Mouse (Mus musculus): Measurements from ENCODE around the gene Nupr1. TPM values are rescaled to one million over a fixed set of nuclear protein-coding genes. Genes with fewer than 3 reads are reported as not detected.

The Nupr1 gene
- total RNA-seq (2023), result not detected

DNA sequence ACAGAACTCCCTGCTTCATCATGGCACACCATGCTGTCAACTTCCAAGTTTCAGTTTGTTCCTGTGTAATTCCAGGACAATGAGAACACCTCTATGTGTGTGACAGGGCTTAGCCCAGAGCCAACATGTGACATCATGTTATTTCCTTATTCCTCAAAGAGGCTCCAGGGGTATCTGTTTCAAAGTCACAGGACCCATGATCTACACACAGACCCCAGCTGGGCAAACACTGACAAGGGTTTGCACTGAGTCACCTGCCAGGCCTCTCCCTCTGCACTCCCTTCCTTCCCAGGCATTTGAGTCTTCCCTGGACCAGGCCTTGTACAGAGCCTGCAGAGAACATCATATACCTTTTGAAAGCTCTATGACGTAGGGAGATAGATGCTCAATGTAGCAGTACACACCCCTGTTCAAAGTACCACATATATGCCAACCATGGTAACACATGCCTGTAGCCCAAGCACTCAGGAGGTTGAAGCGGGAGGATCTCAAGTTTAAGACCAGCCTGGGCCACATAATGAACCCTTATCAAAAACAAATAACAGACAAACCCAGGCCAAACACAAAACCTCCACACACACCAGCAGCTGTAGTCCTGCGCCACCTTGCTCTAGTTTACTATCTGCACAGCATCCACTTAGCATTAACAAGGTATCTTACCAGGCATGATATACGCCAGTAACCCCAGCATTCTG is at the start of gene Nupr1:
TSS of gene Nupr1 (minus strand) at position 38 of the 695 bp plus-strand sequence.

DNA sequence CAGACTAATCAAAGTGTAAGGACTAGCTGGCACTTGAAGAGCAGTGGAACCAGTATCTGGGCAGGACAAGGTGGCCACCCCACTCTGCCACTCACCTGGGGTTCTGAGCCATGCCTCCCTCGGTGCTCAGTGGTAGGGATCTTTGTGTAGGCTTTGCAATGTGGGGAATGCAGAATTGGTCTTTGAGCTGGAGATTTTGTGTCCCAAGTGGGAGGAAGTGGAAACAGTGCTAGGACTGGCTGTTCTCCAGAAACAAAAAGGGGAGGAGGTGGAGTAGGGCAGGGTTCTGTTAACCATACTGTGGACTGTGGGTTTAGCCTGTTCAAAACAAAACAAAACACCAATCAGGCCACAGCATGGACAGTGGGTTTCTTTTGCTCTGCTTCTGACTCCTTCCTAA is 45.5 kb upstream of the Nupr1 start, which contains the start of gene Sult1a1:
TSS of gene Sult1a1 (minus strand) at position 226 of the 400 bp plus-strand sequence.

DNA sequence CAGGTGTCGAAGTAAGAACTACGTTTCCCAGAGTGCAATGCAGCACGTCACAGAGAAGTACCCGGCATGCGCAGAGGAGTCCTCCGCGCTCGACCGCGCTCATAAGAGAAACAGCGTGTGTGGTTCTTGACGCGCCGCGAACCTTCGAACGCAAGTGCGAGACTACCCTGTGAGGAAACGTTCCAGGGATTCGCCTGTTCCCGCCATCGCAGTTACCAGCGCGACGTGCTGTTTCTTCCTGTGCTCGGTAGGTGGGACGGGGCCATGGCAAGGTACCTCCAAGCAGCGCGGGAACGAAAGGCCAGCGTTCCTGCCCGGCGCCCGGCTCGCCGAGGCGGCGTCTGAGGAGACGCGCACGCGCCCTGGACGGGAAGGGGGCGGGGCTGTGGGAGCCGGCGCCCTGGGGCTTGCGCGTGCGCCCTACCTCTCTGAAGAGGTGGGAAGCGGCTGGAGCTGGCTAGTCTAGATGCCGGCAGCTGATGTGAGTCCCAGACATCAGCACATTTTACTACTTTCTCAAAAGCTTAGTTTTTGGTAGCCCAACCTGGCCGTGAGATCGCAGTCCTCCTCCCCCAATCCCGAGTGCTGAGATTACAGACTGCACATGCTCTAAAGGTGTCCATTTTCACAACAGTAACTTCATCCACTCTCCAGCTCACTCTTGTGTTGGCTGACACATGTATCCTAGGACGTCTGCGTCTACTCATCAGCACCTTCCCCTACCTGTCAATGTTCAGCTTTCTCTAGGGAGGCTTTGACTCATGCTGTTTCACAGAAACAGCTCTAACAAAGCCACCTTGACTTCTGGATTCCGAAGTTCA is 18.8 kb upstream of the Nupr1 start, which contains the start of gene Sgf29:
TSS of gene Sgf29 (plus strand) at position 79 of the 821 bp plus-strand sequence.

DNA sequence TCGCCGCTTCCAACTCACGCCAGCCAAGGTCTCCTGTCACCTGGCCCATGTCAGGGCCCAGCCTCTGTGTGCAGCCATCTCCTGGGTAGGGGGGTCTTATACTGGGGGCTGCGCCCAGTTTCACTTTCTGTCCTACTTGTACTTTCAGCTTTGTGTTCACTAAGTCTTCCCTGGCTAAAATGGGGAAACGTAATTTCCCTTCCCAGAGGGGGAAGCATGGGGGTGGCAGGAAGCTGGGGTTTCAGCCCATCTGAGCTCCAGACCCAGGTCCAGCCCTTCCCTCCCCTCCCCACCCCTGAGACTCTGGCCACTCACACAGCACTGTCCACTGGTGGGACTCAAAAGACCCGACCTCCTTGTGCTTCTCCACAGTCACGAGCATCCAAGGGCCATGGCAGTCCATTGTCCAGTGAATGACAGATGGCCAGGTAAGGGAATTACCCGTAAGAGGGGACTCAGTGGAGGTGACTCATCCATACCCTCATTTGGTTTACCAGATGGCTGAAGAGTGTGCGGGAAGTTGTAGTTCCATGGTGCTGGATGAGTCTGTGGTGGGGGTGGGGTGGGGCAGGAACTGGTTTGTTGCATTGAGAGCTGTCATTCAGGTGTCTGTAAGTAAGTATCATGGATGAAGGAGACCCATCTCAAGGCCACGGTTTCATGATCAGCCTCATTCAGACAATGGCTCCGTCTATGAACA is 35.6 kb downstream of the Nupr1 start, which contains the start of gene Il27:
TSS of gene Il27 (minus strand) at position 80 of the 700 bp plus-strand sequence.

DNA sequence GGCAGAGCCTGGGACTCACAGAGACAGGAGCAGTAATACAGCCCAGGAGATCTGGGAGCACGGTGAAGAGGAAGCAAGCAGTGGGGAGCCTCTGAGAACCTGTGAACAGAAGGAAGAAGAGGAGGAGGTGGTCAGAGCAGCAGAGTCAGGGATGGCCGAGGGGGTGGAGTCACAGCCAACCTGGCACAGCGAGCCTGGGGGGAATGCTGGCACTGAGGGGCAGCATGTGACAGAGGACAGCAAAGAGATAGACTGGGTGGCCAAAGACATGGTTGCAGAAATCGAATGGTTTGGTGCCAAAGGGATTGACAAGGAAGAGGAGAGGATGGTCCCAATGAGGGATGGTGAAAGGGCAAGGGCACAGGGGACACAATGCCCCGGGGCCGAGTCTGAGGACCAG is 44.9 kb downstream of the Nupr1 start, which contains the start of gene Cln3:
TSS of gene Cln3 (minus strand) at position 101 of the 400 bp plus-strand sequence.

DNA sequence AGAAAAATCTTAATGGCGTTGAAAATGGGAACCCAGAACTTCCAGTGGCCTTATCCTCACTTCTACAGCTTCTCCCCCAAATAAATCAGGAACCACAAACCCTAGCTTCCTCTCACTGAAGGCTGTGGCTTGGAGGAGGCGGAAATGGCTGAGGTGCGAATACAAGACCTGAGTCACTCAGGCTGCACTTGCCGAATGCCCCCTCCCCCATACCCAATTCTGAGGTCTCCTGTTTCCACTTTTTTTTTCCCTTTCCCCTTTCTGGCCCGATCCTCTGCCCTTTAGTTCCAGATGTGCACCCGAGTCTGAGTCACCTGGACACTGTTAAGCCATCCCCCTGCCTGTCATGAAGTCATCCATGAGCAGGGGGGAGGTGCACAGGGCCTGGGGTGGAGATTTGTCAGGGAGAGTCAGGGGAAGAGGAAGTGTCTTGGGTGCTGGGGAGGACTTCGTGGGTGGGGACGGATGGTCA is 46.1 kb downstream of the Nupr1 start, which contains the start of gene Apobr:
TSS of gene Apobr (plus strand) at position 437 of the 472 bp plus-strand sequence.

Other genes starting within 250 kb of the Nupr1 start
- gene Nfatc2ip, start 234.1 kb downstream of the Nupr1 start, total RNA-seq (2023), result 10 to 100 TPM; 24.8 to 26.6 TPM
- gene Cd19, start 216.0 kb downstream of the Nupr1 start, total RNA-seq (2023), result 1 to 10 TPM; 1.0 to 5.2 TPM
- gene Rabep2, start 202.1 kb downstream of the Nupr1 start, total RNA-seq (2023), result 10 to 100 TPM; 44.7 to 45.1 TPM
- under 1 TPM; 0.55 to 0.89 TPM for gene Atp2a1, start 167.8 kb downstream of the Nupr1 start, total RNA-seq (2023)
- 10 to 100 TPM; 87.3 to 90.5 TPM for gene Sh2b1, start 155.4 kb downstream of the Nupr1 start, total RNA-seq (2023)
- gene Tufm, start 143.5 kb downstream of the Nupr1 start, total RNA-seq (2023), result 10 to 100 TPM; 50.0 to 55.9 TPM
- 100 to 1,000 TPM; 217 to 227 TPM for gene Atxn2l, start 127.4 kb downstream of the Nupr1 start, total RNA-seq (2023)
- gene Eif3c, start 64.5 kb downstream of the Nupr1 start, total RNA-seq (2023), result 100 to 1,000 TPM; 138 to 142 TPM
- 1 to 10 TPM; 8.0 to 8.8 TPM for gene Apobr, start 45.9 kb downstream of the Nupr1 start, total RNA-seq (2023)
- 100 to 1,000 TPM; 129 to 140 TPM for gene Cln3, start 45.0 kb downstream of the Nupr1 start, total RNA-seq (2023)
- not detected for gene Il27, start 35.9 kb downstream of the Nupr1 start, total RNA-seq (2023)
- gene Sgf29, start 18.4 kb upstream of the Nupr1 start, total RNA-seq (2023), result 10 to 100 TPM; 71.8 to 85.5 TPM
- 1 to 10 TPM in 1 of 2 experiments, not detected in 1; 1.3 TPM for gene Sult1a1, start 45.6 kb upstream of the Nupr1 start, total RNA-seq (2023)
- 100 to 1,000 TPM; 171 to 175 TPM for gene Bola2, start 64.5 kb upstream of the Nupr1 start, total RNA-seq (2023)
- gene Slx1b, start 64.9 kb upstream of the Nupr1 start, total RNA-seq (2023), result 10 to 100 TPM; 15.6 to 17.2 TPM
- 1,000 to 10,000 TPM; 1,416 to 1,422 TPM for gene Coro1a, start 76.9 kb upstream of the Nupr1 start, total RNA-seq (2023)
- 10 to 100 TPM; 37.3 to 45.5 TPM for gene Mapk3, start 128.7 kb upstream of the Nupr1 start, total RNA-seq (2023)
- gene Gdpd3, start 135.5 kb upstream of the Nupr1 start, total RNA-seq (2023), result 1 to 10 TPM; 3.6 to 4.4 TPM
- gene Ypel3, start 146.1 kb upstream of the Nupr1 start, total RNA-seq (2023), result 100 to 1,000 TPM; 240 to 256 TPM
- 10 to 100 TPM; 11.6 to 13.5 TPM for gene Tbx6, start 150.6 kb upstream of the Nupr1 start, total RNA-seq (2023)
- 100 to 1,000 TPM; 229 to 235 TPM for gene Ppp4c, start 161.6 kb upstream of the Nupr1 start, total RNA-seq (2023)
- gene Fam57b, start 166.8 kb upstream of the Nupr1 start, total RNA-seq (2023), result not detected
- not detected for gene 4930451I11Rik, start 200.8 kb upstream of the Nupr1 start, total RNA-seq (2023)
- gene Doc2a, start 216.6 kb upstream of the Nupr1 start, total RNA-seq (2023), result not detected
- gene Hirip3, start 231.1 kb upstream of the Nupr1 start, total RNA-seq (2023), result 10 to 100 TPM; 22.0 to 25.4 TPM
- gene Ino80e, start 231.5 kb upstream of the Nupr1 start, total RNA-seq (2023), result 10 to 100 TPM; 68.2 to 83.5 TPM